Mouse (Mus musculus): ENCODE measurements around the gene Zfp609. TPM values are rescaled to one million over a fixed set of nuclear protein-coding genes. Genes with fewer than 3 reads are reported as not detected.

Gene Zfp609
- polyA plus RNA-seq, 1 experiment from 2014 or later = 7.4 TPM

- no peak overlapping the region for H3K9ac ChIP-seq
- H3K4me2 ChIP-seq = no peak overlapping the region
- no peak overlapping the region for H3K4me3 ChIP-seq (ENCODE audit: low read depth, low read length)
- no peak for DNase-seq
- H3K9me3 ChIP-seq (ENCODE audit: low read depth, low read length) = no peaks in the 10 kb centered on the region
- no peaks in the 10 kb centered on the region for H3K27me3 ChIP-seq (ENCODE audit: insufficient read depth, low read length)
- WGBS = 94% methylated on average over 3 of the region's 3 CpGs
- peak; percentile 42 for TF ChIP-seq CTCF (IDR thresholded peaks at IDR 0.05; ENCODE audit: low read depth)
- ATAC-seq (ENCODE audit: insufficient read depth) = no peak
- H3K4me1 ChIP-seq (ENCODE audit: insufficient read depth) = no peaks in the 10 kb centered on the region
- no peak overlapping the region for H3K27ac ChIP-seq (ENCODE audit: low read depth)
- H3K36me3 ChIP-seq (ENCODE audit: insufficient read depth) = no peaks in the 10 kb centered on the region
Observed at GRCm38 (mm10) chr9:65752632-65753031, 74.7 kb downstream of the Zfp609 start.

GRCm38 (mm10) chr9:65751906-65752305, 75.5 kb downstream of the Zfp609 start:
- H3K4me3 ChIP-seq (ENCODE audit: low read depth, low read length) = no peak overlapping the region
- ATAC-seq (ENCODE audit: insufficient read depth) (no peak), DNase-seq (no peak)
- H3K9ac ChIP-seq = no peak overlapping the region
- 94% methylated on average over 7 of the region's 7 CpGs for WGBS
- no peak overlapping the region for H3K4me2 ChIP-seq
- no peaks in the 10 kb centered on the region for H3K9me3 ChIP-seq (ENCODE audit: low read depth, low read length)
- no peaks in the 10 kb centered on the region for H3K27me3 ChIP-seq (ENCODE audit: insufficient read depth, low read length)
- H3K4me1 ChIP-seq (ENCODE audit: insufficient read depth) = no peaks in the 10 kb centered on the region
- no peak overlapping the region for H3K27ac ChIP-seq (ENCODE audit: low read depth)
- TF ChIP-seq CTCF (IDR thresholded peaks at IDR 0.05; ENCODE audit: low read depth) = no peak
- H3K36me3 ChIP-seq (ENCODE audit: insufficient read depth) = no peaks in the 10 kb centered on the region

GRCm38 (mm10) chr9:65748102-65748501, 79.3 kb downstream of the Zfp609 start:
- DNase-seq (no peak), ATAC-seq (ENCODE audit: insufficient read depth) (no peak)
- Histone ChIP-seq H3K27me3 (ENCODE audit: insufficient read depth, low read length) (no peaks in the 10 kb centered on the region), H3K9me3 (ENCODE audit: low read depth, low read length) (no peaks in the 10 kb centered on the region), H3K4me3 (ENCODE audit: low read depth, low read length) (no peak overlapping the region), H3K27ac (ENCODE audit: low read depth) (no peak overlapping the region), H3K36me3 (ENCODE audit: insufficient read depth) (no peaks in the 10 kb centered on the region), H3K4me1 (ENCODE audit: insufficient read depth) (peaks cover 5% of the 10 kb centered on the region), H3K9ac (no peak overlapping the region), H3K4me2 (no peak overlapping the region)
- 67% methylated on average over 4 of the region's 4 CpGs for WGBS
- no peak for TF ChIP-seq CTCF (IDR thresholded peaks at IDR 0.05; ENCODE audit: low read depth)

GRCm38 (mm10) chr9:65746479-65746878, 80.9 kb downstream of the Zfp609 start:
- no peak for ATAC-seq (ENCODE audit: insufficient read depth)
- H3K4me2 ChIP-seq = no peak overlapping the region
- DNase-seq = no peak
- no peak overlapping the region for H3K9ac ChIP-seq
- H3K36me3 ChIP-seq (ENCODE audit: insufficient read depth) = no peaks in the 10 kb centered on the region
- WGBS = 76% methylated on average over 2 of the region's 2 CpGs
- peaks cover 5% of the 10 kb centered on the region for H3K4me1 ChIP-seq (ENCODE audit: insufficient read depth)
- H3K9me3 ChIP-seq (ENCODE audit: low read depth, low read length) = no peaks in the 10 kb centered on the region
- no peak for TF ChIP-seq CTCF (IDR thresholded peaks at IDR 0.05; ENCODE audit: low read depth)
- no peak overlapping the region for H3K4me3 ChIP-seq (ENCODE audit: low read depth, low read length)
- no peak overlapping the region for H3K27ac ChIP-seq (ENCODE audit: low read depth)
- H3K27me3 ChIP-seq (ENCODE audit: insufficient read depth, low read length) = no peaks in the 10 kb centered on the region

GRCm38 (mm10) chr9:65745456-65745855, 81.9 kb downstream of the Zfp609 start:
- Histone ChIP-seq H3K4me3 (ENCODE audit: low read depth, low read length) (no peak overlapping the region), H3K4me1 (ENCODE audit: insufficient read depth) (peaks cover 5% of the 10 kb centered on the region), H3K27me3 (ENCODE audit: insufficient read depth, low read length) (no peaks in the 10 kb centered on the region), H3K4me2 (no peak overlapping the region), H3K36me3 (ENCODE audit: insufficient read depth) (no peaks in the 10 kb centered on the region), H3K9ac (no peak overlapping the region), H3K27ac (ENCODE audit: low read depth) (no peak overlapping the region), H3K9me3 (ENCODE audit: low read depth, low read length) (no peaks in the 10 kb centered on the region)
- 77% methylated on average over 5 of the region's 5 CpGs for WGBS
- no peak for TF ChIP-seq CTCF (IDR thresholded peaks at IDR 0.05; ENCODE audit: low read depth)
- DNase-seq (no peak), ATAC-seq (ENCODE audit: insufficient read depth) (no peak)

GRCm38 (mm10) chr9:65744171-65745082, 82.9 kb downstream of the Zfp609 start:
- Histone ChIP-seq H3K4me2 (no peak overlapping the region), H3K36me3 (ENCODE audit: insufficient read depth) (no peaks in the 10 kb centered on the region), H3K9ac (no peak overlapping the region), H3K4me3 (ENCODE audit: low read depth, low read length) (no peak overlapping the region), H3K27me3 (ENCODE audit: insufficient read depth, low read length) (no peaks in the 10 kb centered on the region), H3K27ac (ENCODE audit: low read depth) (peak overlapping the region; percentile 43; the same call in 1 of the 2 replicates), H3K9me3 (ENCODE audit: low read depth, low read length) (no peaks in the 10 kb centered on the region), H3K4me1 (ENCODE audit: insufficient read depth) (peaks cover 5% of the 10 kb centered on the region)
- DNase-seq (peak; percentile 73), ATAC-seq (ENCODE audit: insufficient read depth) (peak; percentile 56; the same call in 1 of the 2 replicates)
- WGBS = 29% methylated on average over 4 of the region's 4 CpGs
- TF ChIP-seq CTCF (IDR thresholded peaks at IDR 0.05; ENCODE audit: low read depth) = no peak

GRCm38 (mm10) chr9:65743809-65744170, 83.6 kb downstream of the Zfp609 start:
- H3K36me3 ChIP-seq (ENCODE audit: insufficient read depth) = no peaks in the 10 kb centered on the region
- H3K4me3 ChIP-seq (ENCODE audit: low read depth, low read length) = no peak overlapping the region
- DNase-seq = no peak
- no peak overlapping the region for H3K27ac ChIP-seq (ENCODE audit: low read depth)
- no peak overlapping the region for H3K9ac ChIP-seq
- no peaks in the 10 kb centered on the region for H3K9me3 ChIP-seq (ENCODE audit: low read depth, low read length)
- TF ChIP-seq CTCF (IDR thresholded peaks at IDR 0.05; ENCODE audit: low read depth) = no peak
- no peak overlapping the region for H3K4me2 ChIP-seq
- no peaks in the 10 kb centered on the region for H3K27me3 ChIP-seq (ENCODE audit: insufficient read depth, low read length)
- ATAC-seq (ENCODE audit: insufficient read depth) = no peak
- H3K4me1 ChIP-seq (ENCODE audit: insufficient read depth) = peaks cover 5% of the 10 kb centered on the region

Data from lung, embryonic 14.5 days (tissue).